Mouse (Mus musculus): Measurements from ENCODE around the gene Mttp.

Gene Mttp

GRCm38 (mm10) chr3:138056976-138057375 is 87.8 kb downstream of the Mttp start:
- DNase-seq (ENCODE audit: low spot score in 2 of 2), result no peak

GRCm38 (mm10) chr3:138053969-138054368 is 90.8 kb downstream of the Mttp start:
- DNase-seq (ENCODE audit: low spot score in 2 of 2), result no peak

GRCm38 (mm10) chr3:138051431-138051830 is 93.3 kb downstream of the Mttp start:
- DNase-seq (ENCODE audit: low spot score in 2 of 2), result no peak

- no peak for DNase-seq (ENCODE audit: low spot score in 2 of 2)
Measured at GRCm38 (mm10) chr3:138050772-138051171, 94.0 kb downstream of the Mttp start.

- no peak for DNase-seq (ENCODE audit: low spot score in 2 of 2)
Measured at GRCm38 (mm10) chr3:138049555-138049954, 95.2 kb downstream of the Mttp start.

GRCm38 (mm10) chr3:138043316-138043715 is 101.5 kb downstream of the Mttp start:
- no peak for DNase-seq (ENCODE audit: low spot score in 2 of 2)

- DNase-seq (ENCODE audit: low spot score in 2 of 2), result no peak
Measured at GRCm38 (mm10) chr3:138041591-138042301, 103.0 kb downstream of the Mttp start.

GRCm38 (mm10) chr3:138040938-138041337 is 103.8 kb downstream of the Mttp start:
- DNase-seq (ENCODE audit: low spot score in 2 of 2), result no peak

Data from frontal cortex, postnatal 36 days (tissue).